8 mouse cellular contexts compared by ENCODE assay signal in genomic region chr12:59219325-59220225, GRCm38 (mm10). TPM values are rescaled to one million over a fixed set of nuclear protein-coding genes. Genes with fewer than 3 reads are reported as not detected.
DNase-seq lines count a peak whose midpoint lies in the region; ATAC-seq and TF ChIP-seq lines count a peak whose summit lies in the region.

Gene Fbxo33, minus strand, starts transcription at chr12:59219725.

- peak within 1 kb of the TSS; percentile 96 for H3K9ac ChIP-seq in ES-E14 (ENCODE audit: insufficient read depth, low read depth, low read length, poor library complexity, severe bottlenecking)
- peak within 1 kb of the TSS; percentile 89 for H3K9ac ChIP-seq in forebrain, embryonic 15.5 days (replicated peaks)

- no peaks in the 10 kb centered on the region for H3K36me3 ChIP-seq in ES-E14 (ENCODE audit: control insufficient read depth, insufficient read depth, low read length, poor library complexity, severe bottlenecking)
- H3K36me3 ChIP-seq in forebrain, embryonic 15.5 days: no peaks in the 10 kb centered on the region

- in situ Hi-C loops in ES-E14 (cut with MboI; ENCODE audit: low sequenced_read_pairs in 2 of 2, unreplicated experiment in 2 of 2): no loop called here

- H3K27me3 ChIP-seq in forebrain, embryonic 15.5 days: no peaks in the 10 kb centered on the region

- H3K9me3 ChIP-seq in ES-E14 (ENCODE audit: control insufficient read depth, insufficient read depth, low read depth, low read length): no peaks in the 10 kb centered on the region
- H3K9me3 ChIP-seq in forebrain, embryonic 15.5 days: no peaks in the 10 kb centered on the region

- peak; percentile 93 for DNase-seq in ES-E14 (ENCODE audit: low read depth, low spot score)
- peak; percentile 98 for DNase-seq in cerebellum, adult 11-12 months
- peak; percentile 93 for DNase-seq in heart, postnatal 25 days (ENCODE audit: low spot score)
- peak; percentile 96 to 98 for DNase-seq in layer of hippocampus, adult 18-20 months (ENCODE audit: low spot score in 2 of 2)
- peak; percentile 95 for DNase-seq in lung, adult 2 months
- DNase-seq in thymus, adult 18-20 months: peak; percentile 94 to 95

- peak within 1 kb of the TSS; percentile 80 for H3K4me2 ChIP-seq in forebrain, embryonic 15.5 days (replicated peaks)

- peaks cover 2 to 4% of the 10 kb centered on the region in 2 experiments; a peak in 3 of 4 replicates for H3K4me1 ChIP-seq in ES-E14 (ENCODE audit: control insufficient read depth in 2 of 2, insufficient read depth in 2 of 2, low read length in 2 of 2, poor library complexity in 1 of 2)
- H3K4me1 ChIP-seq in forebrain, embryonic 15.5 days: peaks cover 30% of the 10 kb centered on the region
- peaks cover 9% of the 10 kb centered on the region for H3K4me1 ChIP-seq in lung, adult 2 months (ENCODE audit: control insufficient read depth, insufficient read depth, low read length)

- ATAC-seq in forebrain, embryonic 15.5 days (replicated peaks): peak; percentile 97
- ATAC-seq in neutrophil, adult 5-6 weeks (ENCODE audit: extremely low read depth, insufficient number of reproducible peaks, low FRiP score, poor library complexity, severe bottlenecking): peak; percentile 76

- intact Hi-C loops in heart, postnatal 25 days (cut with DNase I): loop anchor here (5.0 to 10.0 kb wide), 3 partner anchors 87 to 1985 kb away; partner anchors contain the start of genes Mipol1, Pnn and Prps1l3

- peak within 1 kb of the TSS; percentile 89 for H3K27ac ChIP-seq in ES-E14 (ENCODE audit: insufficient read depth, low read depth, low read length, poor library complexity, severe bottlenecking)
- peak within 1 kb of the TSS; percentile 99 for H3K27ac ChIP-seq in forebrain, embryonic 15.5 days (replicated peaks)

- no peak; the same call in 1 of the 2 replicates for TF ChIP-seq POLR2A in lung, adult 2 months (IDR thresholded peaks at IDR 0.05; ENCODE audit: borderline replicate concordance, extremely low read depth, low read depth, low read length)

- TF ChIP-seq CTCF in lung, adult 2 months (IDR thresholded peaks at IDR 0.05; ENCODE audit: insufficient read depth, low read length): peak; percentile 54

- H3K4me3 ChIP-seq in ES-E14 (ENCODE audit: insufficient read depth in 1 of 2, low read depth in 1 of 2, low read length in 2 of 2, poor library complexity in 1 of 2, severe bottlenecking in 1 of 2): peak within 1 kb of the TSS; percentile 89 to 99
- peak within 1 kb of the TSS; percentile 100 for H3K4me3 ChIP-seq in forebrain, embryonic 15.5 days
- peak within 1 kb of the TSS; percentile 97 for H3K4me3 ChIP-seq in lung, adult 2 months (replicated peaks; ENCODE audit: extremely low read depth, low read depth, low read length)

- under 1% methylated on average over 109 of the region's 109 CpGs for WGBS in forebrain, embryonic 15.5 days
- under 1% methylated on average over 109 of the region's 109 CpGs for WGBS in lung, adult 2 months

TF ChIP-seq in ES-E14, 5 proteins besides CTCF, POLR2A, EP300 and RAD21:
- TF ChIP-seq HCFC1 (IDR thresholded peaks at IDR 0.05; ENCODE audit: borderline replicate concordance, insufficient read depth, low read length) (peak; percentile 47; the same call in 1 of the 2 replicates), MAFK (IDR thresholded peaks at IDR 0.05; ENCODE audit: insufficient read depth, low read depth, low read length) (no peak)

RNA-seq across cellular contexts. Expression of gene Fbxo33, which starts in this region (rescaled TPM):
- total RNA-seq in ES-E14 (2012; rRNA removed): 41.5 and 47.4 TPM in 2 replicates
- polyA plus RNA-seq in forebrain, embryonic 15.5 days (2015; fragmentation: Nextera tagmentation; extraction: Ambion mirVana): 8.2 and 9.3 TPM in 2 replicates
- total RNA-seq in heart, postnatal 25 days (2021): 1 to 10 TPM; 7.9 to 9.3 TPM
- total RNA-seq in layer of hippocampus, adult 18-20 months (2021): 10 to 100 TPM; 60.3 to 64.4 TPM
- polyA plus RNA-seq in lung, adult 2 months (2012; rRNA removed): 5.5 and 11.3 TPM in 2 replicates
- total RNA-seq in neutrophil, adult 5-6 weeks (2017): 46.0 and 65.1 TPM in 2 replicates

Comparison
In these comparisons a context has a peak if more than half of its experiments do, and no peak if none do; other contexts are left out.
1. Peak in every context shown above with its lines: DNase-seq, ATAC-seq, H3K4me3 ChIP-seq and H3K27ac ChIP-seq.